Mouse (Mus musculus): ENCODE data around the gene Wnt11.

Wnt11 gene

DNA sequence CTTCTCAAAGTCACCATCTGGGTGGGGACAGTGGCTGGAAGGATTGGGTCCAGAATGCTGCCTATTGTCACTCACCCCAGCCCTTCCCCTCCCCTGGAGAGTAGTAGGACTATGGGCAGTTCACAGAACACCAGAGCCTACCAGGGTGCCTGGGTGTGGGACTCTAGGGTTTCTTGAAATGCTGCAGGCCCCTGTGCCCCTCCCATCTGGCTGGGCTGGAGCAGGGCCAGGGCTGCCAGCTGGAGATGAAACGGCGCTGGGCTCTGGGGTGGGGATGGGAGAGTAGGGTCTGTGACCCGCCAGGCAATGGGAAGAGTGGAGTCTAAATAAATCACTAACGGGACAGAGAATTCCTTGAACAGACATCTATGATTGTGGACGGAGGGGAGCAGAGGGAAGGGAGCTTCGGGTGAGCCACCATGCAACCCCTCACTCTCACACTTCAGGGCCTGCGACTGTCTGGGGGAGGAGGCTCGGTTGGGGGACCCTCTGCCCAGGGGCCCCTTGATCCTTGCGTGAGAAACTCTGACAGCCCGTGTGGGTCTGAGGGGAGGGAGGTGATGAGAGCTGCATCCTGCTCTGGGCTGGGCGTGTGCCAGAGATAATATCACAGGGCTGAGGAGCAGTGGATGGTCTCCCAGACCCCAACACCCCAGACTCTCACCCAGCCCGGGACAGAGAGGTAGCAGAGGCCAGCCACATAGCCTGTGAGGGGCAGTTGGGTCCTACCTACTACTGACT, 32.3 kb downstream of the Wnt11 start:
- no peak for DNase-seq (ENCODE audit: low spot score)

DNA sequence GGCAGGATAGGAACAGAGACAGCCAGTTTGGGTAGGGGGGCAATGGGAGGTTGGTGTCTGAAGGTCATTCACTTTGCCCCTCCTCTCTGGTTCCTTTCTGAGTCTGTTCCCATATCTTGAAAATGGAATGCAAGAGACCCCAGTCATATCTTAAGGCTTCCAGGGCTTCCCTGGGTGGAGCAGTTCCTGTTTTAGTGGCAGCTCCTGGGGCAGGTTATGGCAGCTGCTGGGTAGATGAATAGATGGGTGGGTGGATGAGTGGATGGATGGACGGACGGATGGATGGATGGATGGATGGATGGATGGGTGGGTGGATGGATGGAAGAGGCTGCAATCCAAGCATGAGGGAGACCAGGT, 32.9 kb downstream of the Wnt11 start:
- DNase-seq (ENCODE audit: low spot score), result no peak

DNA sequence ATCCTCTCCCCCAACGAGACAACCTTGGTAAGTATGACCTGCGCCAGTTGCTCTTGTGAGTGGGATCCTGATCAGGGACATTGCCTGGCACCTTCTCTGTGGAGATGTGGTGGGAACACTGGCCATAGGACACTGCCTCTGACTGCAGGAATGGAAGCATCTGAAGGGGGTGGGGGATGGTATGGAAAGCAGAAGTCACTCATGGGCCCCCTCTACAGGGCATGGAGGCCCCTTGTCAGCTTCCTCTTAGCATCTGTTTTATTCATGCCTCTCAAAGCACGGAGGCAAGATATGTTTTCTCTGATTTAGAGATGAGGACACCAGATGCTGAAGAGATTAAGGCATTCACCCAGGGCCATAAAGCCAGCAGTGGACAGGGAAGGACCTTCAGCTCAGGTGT, 34.2 kb downstream of the Wnt11 start:
- no peak for DNase-seq (ENCODE audit: low spot score)

DNA sequence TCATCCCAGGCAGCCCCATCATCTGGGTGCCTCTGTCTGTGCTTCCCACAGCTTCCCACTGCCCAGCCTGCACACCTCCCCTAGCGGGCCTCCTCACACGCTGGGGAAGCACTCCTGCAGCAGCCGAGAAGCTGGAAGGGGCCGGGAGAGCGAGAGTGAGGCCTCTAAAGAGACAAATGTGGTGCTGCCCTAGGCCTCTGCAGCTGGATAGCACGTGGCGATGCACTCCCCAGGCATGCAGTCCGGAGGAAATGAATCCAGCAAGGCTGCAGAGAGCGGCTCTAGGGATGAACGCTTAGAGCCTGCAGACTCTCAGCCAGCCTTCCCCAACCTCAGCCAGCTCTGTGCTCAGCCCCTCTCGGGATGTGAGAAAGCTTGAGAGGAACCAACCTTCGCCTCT, 35.9 kb downstream of the Wnt11 start:
- DNase-seq (ENCODE audit: low spot score), result no peak

DNA sequence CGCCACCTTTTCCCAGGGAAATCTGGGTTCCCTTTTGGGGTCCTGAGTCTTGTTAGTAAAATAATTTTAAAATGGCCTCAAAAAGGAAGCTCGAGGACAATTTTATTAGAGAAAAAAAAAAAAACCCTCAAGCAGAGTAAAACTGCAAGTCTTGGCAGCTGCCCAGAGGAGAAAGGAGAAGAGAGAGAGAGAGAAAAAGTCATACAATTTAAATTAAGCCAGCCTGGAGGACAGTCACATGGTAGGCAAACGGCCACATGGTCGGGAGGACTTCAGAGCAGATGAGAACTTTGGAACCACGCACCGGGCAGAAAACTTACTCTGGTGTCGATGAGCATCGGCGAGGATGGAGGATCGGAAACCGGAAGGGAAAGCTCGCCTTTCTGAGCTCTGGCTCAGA, 37.0 kb downstream of the Wnt11 start:
- DNase-seq (ENCODE audit: low spot score), result no peak

DNA sequence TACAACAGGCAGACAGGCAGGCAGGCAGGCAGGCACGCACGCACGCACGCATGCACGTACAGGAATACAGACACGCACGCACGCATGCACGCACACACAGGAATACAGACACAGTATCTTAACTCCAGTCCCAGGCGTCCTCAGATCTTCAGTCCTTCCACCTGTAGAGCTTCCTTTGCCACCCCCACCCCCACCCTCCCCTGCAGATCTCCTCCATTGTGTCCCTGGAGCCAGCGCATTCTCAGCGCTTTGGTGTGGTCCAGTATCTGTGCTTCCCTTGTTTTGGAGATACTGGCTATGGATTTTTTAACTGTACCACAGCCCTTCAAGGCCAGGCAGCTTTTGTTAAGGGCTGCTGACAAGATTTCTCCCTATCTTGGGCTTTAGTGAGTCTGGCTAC, 38.4 kb downstream of the Wnt11 start:
- DNase-seq (ENCODE audit: low spot score), result no peak

DNA sequence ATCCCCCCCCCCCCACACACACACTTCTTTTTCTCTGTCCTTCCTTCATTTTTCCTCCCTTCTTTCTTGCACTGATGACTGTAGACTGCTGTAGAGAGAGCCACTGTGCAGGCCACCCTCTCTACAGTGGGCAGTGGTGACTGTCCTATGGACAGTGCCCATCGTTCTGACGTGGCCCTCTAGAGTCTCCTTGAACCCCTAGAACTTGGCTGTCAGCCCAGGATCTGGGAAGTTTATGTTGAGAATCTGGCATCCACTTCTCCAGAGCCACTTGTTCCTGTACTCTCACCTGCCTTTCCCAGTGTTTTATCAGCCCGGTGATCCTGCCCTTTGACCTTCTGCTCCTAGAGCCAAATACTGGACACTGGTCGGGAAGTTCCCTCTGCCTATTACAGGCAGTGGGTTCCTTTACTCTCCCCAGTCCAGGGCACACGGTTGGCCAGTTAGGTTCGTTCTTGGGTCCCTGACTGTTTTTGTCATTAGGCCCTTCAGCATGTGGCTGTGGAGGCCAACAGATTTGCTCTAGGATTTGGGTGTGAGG, 39.6 kb downstream of the Wnt11 start:
- DNase-seq (ENCODE audit: low spot score), result no peak

DNA sequence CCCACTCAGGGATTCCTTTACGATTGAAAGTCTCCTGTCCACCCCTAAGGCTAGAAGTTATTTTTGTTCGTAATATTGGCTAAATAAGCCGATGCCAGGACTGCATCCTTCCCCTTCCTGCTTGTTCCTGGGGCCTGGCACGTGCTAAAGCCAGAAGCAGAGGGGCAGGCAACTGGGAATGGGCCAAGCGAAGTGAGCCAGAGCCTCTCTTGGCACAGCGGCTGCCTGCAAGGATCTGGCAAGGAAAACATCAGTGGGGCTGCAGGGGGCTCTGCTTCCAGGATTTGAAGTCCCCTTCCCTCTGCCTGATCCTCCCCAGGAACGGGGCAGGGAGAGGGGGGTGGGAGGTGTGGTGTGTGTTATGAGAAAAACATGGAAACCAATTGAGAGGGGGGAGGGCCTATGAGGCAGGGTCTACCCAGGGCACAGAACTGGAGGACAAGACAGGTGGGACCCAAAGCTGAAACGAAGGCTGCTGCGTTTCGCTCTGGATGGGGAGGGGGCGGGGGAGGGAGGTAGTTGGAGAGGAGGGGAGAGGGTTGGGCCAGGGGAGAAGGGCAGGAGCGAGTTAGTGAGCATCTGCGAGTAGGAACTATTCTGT, 40.6 kb downstream of the Wnt11 start:
- no peak for DNase-seq (ENCODE audit: low spot score)

DNA sequence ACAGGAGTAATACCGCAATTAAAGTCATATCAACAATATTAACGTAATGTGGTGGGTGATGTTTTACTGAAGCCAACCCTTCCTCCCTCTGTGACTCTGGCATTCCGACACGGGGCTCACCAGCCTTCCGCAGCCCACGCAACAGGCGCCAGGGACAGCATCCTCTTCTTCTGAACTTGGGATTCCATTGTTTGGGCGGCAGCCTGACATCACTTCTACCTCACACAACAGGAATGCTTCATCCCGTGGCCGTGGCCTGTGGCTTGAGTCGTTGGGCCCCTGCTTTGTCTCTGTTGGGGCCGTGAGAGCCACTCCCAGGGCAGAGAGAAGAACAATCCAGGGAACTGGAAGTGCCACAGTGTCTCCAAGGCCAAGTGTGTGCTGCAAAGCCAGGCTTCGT, 41.2 kb downstream of the Wnt11 start:
- DNase-seq (ENCODE audit: low spot score), result no peak

DNA sequence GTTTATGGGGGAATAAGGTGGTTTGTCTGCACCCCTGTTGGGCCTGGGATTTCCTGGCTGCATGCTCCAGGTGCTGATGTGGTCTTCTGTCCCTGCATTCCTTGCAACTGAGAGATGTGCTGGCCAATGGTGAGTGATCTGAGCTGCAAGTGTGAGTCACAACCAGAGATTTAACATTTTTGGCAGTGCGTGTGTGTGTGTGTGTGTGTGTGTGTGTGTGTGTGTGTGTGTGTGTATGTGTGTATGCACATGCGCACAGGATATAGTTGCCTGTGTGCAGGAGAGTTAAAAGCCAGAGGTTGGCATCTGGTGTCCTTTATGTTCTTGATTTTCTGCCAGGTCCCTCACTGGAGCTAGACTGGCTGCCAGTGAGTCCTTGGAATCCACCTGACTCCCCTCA, 44.3 kb downstream of the Wnt11 start:
- no peak for DNase-seq (ENCODE audit: low spot score)

DNA sequence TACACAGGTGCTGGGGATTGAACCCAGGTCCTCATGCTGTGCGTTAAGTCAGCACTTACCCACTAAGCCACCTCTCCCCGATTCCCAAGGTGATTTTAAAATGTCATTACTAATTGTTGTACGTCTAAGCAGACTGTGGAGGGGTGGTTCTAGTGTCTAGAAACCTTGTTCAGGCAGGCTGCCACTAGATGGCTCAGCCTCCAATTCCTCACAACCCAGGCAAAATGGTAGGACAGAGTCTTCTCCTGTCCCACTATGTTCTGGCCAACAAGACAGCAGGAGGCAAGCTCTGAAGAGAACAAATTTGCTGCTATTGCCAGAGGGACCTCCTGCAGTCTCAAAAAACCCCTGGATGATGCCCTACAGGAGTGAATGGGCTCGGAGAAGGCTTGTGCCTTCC, 47.0 kb downstream of the Wnt11 start:
- DNase-seq (ENCODE audit: low spot score), result no peak

DNA sequence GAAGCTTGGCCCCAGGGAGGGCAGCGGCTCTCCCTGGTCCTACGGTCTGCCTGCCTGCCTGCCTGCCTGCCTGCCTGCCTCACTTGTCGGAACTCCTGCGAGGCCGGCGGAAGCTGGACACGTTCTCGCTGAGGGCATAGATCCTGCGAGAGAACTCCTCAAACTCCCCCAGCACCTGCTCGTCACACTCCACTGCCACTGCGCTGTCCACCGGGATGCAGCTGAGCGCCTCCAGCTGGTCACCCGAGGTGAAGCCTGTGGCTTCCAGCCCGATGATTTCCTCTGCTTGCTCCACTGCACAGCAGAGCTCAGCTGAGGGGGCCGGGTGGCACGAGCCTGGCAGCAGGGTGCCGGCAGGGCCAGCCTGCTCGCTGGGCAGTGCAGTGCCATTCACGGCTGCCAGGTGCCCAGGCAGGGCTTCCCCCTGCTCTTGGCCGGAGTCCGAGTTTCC, 52.9 kb downstream of the Wnt11 start:
- no peak for DNase-seq (ENCODE audit: low spot score)

DNA sequence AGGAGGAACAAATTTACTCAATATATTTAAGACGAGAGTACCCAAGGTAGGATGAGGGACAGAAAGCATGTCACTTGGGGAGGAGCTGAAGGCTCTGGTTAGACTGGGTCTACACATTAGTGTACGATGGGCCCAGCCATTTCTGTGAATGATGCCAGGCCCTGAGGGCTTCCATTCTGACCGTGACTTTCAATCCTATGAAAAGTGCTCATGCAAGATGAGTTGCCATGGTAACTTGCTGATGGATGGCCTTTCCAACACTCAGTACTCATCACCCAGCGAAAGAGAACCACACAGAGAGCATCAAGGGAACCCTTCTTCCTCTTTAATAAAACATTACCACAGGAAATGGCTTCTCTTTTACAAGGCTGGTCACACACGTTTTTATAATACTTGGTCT, 53.9 kb downstream of the Wnt11 start:
- DNase-seq (ENCODE audit: low spot score), result no peak

DNA sequence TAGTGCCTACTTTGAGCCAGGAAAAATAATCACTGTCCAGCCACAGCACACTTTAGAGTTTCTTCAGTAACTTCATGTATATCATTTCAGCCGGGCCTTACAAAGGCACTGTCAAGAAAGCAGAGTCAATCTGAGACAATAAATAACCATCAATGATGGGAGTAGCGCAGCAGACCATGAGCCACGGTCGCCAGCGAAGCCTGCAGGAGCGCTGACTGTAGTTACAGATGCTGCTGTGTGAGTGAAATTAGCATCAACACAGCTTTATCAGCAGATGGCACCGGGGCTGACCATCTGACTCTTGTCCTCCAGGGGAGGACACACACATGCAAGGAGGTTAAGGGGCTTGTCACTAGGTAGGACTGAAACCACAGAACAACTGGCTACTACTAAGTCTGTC, 54.3 kb downstream of the Wnt11 start:
- no peak for DNase-seq (ENCODE audit: low spot score)

DNA sequence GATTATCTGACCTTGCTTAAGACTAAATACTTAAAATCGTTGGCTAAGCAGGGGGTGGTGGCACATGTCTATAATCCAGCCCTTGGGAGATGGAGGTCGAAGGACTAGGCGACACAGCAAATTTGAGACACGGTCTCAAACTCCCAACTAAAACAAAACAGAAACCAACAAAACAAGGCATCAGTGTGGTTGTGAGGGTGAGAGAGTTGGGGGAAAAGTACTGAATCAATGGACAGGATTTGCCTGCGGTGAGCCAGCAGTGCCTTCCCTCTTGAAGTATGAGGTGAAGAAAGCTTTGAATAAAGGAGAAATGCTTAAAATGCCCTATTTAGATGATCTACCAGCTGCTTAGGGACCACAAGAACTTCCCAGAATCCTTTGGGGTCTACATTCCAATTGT, 58.2 kb downstream of the Wnt11 start:
- DNase-seq (ENCODE audit: low spot score), result no peak

DNA sequence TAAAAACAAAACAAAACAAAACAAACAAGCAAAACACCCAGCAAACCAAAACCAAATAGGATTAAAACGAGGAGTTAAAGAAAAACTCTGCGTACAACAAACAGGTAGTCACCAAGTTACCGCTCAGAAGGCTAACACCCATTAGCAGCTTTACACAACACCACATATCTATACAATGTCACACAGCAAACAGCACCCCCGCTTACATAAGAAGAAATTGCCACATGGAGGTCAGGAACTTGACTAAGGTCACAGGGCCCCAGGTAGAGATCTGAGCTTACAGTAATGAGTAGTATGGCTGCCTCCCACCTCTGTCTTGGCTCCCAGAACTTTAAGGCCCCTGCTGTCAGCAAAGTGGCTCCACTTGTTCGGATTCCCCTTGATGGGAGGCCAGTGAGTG, 59.4 kb downstream of the Wnt11 start:
- DNase-seq (ENCODE audit: low spot score), result no peak

DNA sequence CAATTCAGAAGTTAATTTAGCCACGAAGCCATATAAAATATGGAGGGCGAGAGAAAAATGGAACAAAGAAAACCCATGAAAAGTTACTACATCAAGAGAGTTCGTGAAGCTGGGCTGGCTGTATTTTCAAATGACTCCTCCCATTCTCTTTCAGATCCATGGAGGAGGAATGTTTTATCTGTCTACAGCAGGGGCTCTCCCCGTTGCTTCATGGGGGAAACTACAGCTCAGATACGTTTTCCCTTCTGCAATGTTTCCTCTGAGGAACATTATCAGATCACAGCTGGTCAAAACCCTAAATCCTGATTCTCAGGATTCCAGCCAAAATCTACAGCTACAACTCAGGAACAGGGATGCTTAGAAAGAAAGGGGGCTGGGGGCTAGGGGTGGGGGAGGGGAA, 59.9 kb downstream of the Wnt11 start:
- no peak for DNase-seq (ENCODE audit: low spot score)

DNA sequence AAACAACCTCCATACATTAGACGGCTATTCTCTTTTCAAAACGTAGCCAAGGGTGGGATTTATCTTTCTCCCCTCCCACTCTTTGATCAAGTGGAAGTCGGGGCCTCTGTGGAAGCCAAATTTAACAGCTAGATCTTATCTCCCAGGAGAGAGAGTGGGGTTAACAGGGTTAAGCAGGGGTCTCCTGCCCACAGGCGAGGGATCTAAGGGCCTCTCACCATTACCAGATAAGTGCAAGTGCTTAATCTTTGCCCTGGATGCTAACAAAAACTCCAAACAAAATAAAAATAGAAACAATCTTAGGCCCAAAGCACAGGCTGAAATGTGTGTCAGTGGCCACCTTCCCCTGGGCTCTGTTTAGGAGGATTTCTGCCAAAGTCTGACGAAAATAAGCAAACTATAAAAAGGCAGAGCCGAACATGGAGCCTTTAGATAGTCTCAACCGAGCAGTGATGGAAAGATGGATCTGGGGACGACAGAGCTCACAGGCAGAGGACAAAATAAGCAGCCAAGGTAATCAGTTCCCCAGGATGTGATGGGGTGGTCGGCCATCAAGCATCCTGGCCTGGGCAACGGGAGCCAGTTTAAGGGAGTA, 60.7 kb downstream of the Wnt11 start:
- no peak for DNase-seq (ENCODE audit: low spot score)

DNA sequence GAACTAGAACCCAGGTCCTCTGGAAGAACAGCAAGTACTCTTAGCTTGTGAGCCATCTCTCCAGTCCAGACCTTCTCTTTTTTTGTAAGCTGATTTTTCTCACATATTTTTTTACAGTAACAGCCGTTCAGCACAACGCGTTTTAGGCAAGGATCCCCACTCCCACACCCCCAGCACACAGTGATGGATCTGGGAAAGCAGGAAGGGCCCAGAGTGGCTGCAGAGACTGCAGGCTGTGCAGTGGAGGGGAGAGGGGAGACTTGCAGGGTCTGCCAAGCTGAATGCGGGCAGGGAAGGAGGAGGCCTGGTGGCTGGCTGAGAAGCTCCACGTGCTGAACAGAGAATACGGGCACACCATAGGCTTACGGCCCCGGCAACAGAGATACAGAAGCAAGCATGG, 62.4 kb downstream of the Wnt11 start:
- no peak for DNase-seq (ENCODE audit: low spot score)

DNA sequence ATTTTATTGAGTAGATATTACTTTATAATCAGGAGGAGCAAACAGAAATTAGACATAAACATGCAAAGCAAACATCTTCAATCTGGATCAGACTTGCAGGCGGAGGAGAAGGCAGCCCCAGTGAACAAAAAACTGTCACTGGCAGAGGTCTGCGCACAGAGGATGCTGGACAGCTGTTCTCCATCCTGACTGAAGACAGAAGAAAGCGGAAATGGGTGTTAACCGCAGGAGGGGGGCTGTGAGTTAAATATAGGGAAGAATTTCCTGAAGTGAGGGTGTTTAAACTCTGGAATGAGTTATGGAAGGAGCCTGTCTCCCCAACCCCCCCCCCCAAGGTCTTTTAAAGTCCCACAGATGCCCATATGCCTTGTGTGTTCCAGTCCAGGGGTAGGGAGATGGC, 64.9 kb downstream of the Wnt11 start:
- DNase-seq (ENCODE audit: low spot score), result no peak

DNA sequence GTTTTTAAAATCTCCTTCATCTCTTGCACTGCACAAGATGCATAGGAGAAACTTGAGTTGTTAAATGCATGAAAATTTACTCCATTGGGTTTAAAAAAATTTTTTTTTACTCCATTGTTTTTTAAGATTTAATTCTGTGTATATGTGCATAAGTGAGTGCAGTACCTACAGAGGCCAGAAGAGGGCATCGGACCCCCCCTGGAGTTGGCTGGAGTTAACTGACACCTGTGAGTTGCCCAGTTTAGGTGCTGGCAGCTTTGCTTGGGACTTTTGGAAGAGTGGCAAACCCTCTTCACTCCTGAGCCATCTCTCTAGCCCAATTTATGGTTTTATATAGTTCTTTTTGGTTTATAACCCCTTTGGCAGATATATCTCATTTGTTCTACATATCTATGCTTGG, 66.2 kb downstream of the Wnt11 start:
- DNase-seq (ENCODE audit: low spot score), result peak; percentile 13

DNA sequence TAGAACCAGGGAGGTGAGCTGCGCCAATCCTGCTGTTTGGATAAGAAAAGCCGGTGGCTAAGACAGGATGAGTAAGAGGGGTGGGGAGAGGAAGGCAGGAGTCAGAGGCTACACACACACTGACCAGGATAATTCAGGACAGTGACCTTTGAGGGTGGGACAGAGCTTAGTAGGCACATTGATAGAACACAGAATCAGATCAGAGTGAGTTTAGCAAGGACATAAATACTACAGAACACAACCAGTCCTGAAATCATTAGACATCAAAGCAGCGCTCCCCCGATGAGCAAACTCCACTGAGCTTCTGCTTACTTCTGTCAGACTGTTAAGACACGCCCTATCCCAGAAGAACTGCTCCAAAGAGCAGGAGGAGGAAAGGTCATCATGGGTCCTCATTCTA, 69.0 kb downstream of the Wnt11 start:
- no peak for DNase-seq (ENCODE audit: low spot score)

Measured in T-cell, adult 2 months (primary cell).